14 mouse cellular contexts compared by ENCODE assay signal in the genomic region with DNA sequence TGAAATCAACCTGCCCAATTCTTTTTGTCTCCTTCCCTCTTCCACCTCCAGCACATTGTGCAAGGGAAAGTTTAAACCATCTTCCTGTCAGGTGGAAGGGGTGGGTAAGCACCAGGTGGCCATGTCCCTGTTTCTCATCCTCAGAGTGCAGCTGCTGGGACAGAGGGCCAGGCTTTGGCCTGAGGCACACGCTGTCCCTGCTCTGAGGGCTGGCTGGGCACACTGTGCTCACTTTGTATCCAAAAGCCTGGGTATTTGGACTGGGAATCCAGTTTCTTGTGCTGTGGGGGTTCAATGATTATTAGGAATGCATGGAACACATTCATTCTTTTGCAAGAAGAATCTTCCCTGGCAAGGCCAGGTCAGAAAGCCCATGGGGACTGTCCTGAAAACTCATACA.
DNase-seq lines count a peak whose midpoint lies in the region; ATAC-seq lines count a peak whose summit lies in the region.
"Had no signal": no experiment of that assay in that cellular context is flagged by ENCODE, and none has a peak within 500 bp of the region (broad histone marks: within the 10 kb centered on the region; RNA-seq: fewer than 3 reads in every experiment).

No protein-coding gene starts in this region.

- H3K27ac ChIP-seq in forebrain, embryonic 11.5 days (ENCODE audit: low read depth, low read length): no peak overlapping the region
- H3K27ac ChIP-seq: embryonic facial prominence, embryonic 15.5 days; forebrain, embryonic 15.5 days; liver, embryonic 14.5 days had no signal

- H3K4me3 ChIP-seq in forebrain, embryonic 11.5 days (ENCODE audit: low read depth, low read length): no peak overlapping the region
- H3K4me3 ChIP-seq: embryonic facial prominence, embryonic 15.5 days; forebrain, embryonic 15.5 days had no signal

- H3K4me1 ChIP-seq in forebrain, embryonic 11.5 days (replicated peaks; ENCODE audit: control insufficient read depth, insufficient read depth, low read length): no peaks in the 10 kb centered on the region
- H3K4me1 ChIP-seq: forebrain, embryonic 15.5 days had no signal

- H3K27me3 ChIP-seq in forebrain, embryonic 11.5 days (ENCODE audit: control insufficient read depth, insufficient read depth, low read length): no peaks in the 10 kb centered on the region
- H3K27me3 ChIP-seq: embryonic facial prominence, embryonic 15.5 days; forebrain, embryonic 15.5 days had no signal

- ATAC-seq in forebrain, embryonic 11.5 days (replicated peaks; ENCODE audit: low FRiP score): no peak
- ATAC-seq in activated CD4-positive, CD25-positive, alpha-beta regulatory T cell, adult 4 months: no peak
- ATAC-seq: forebrain, embryonic 15.5 days; intestine, embryonic 16.5 days had no signal

- peak; percentile 93 for DNase-seq in heart, adult 11 months
- no peak for DNase-seq in heart, postnatal 36 days
- DNase-seq in right cerebral cortex, postnatal 36 days (ENCODE audit: low spot score in 2 of 2): peak; percentile 12 to 18
- no peak for DNase-seq in right cerebral cortex, postnatal 14 days
- peak; percentile 25 for DNase-seq in gastrocnemius, postnatal 14 days
- DNase-seq in forebrain, embryonic 11.5 days (ENCODE audit: low spot score): no peak
- DNase-seq: kidney, postnatal 36 days; lung, postnatal 14 days; midbrain, embryonic 14.5 days had no signal

- H3K9ac ChIP-seq in forebrain, embryonic 11.5 days (ENCODE audit: low read length): no peak overlapping the region
- H3K9ac ChIP-seq: embryonic facial prominence, embryonic 15.5 days; forebrain, embryonic 15.5 days; liver, embryonic 14.5 days had no signal

- no peaks in the 10 kb centered on the region for H3K9me3 ChIP-seq in forebrain, embryonic 11.5 days (ENCODE audit: control insufficient read depth, low read length)
- H3K9me3 ChIP-seq: embryonic facial prominence, embryonic 15.5 days; forebrain, embryonic 15.5 days had no signal

- H3K4me2 ChIP-seq in forebrain, embryonic 11.5 days (ENCODE audit: low read depth, low read length, severe bottlenecking): no peak overlapping the region
- H3K4me2 ChIP-seq: embryonic facial prominence, embryonic 15.5 days; forebrain, embryonic 15.5 days had no signal

- intact Hi-C loops in heart, postnatal 36 days (cut with DNase I): no loop called here
- intact Hi-C loops in gastrocnemius, postnatal 14 days (cut with DNase I; ENCODE audit: low total_unique reads): no loop called here

- H3K36me3 ChIP-seq in forebrain, embryonic 11.5 days (ENCODE audit: control insufficient read depth, insufficient read depth, low read length): no peaks in the 10 kb centered on the region
- H3K36me3 ChIP-seq: embryonic facial prominence, embryonic 15.5 days; forebrain, embryonic 15.5 days had no signal

- WGBS in forebrain, embryonic 11.5 days: 85% methylated on average over 1 of the region's 1 CpGs

Comparison
In these comparisons a context has a peak if more than half of its experiments do, and no peak if none do; other contexts are left out.
1. DNase-seq: peak in heart, adult 11 months (single experiment), right cerebral cortex, postnatal 36 days (2 of 2) and gastrocnemius, postnatal 14 days (single experiment); none in heart, postnatal 36 days (0 of 2), right cerebral cortex, postnatal 14 days (single experiment) and forebrain, embryonic 11.5 days (single experiment).